Mouse (Mus musculus) spleen, adult 2 months (tissue): ENCODE measurements at regions not wholly inside any gene's neighbourhood (a gene's known extent, or its start where the extent isn't known, plus 50 kb on each side); places are given as distances from the start of the nearest gene placed in this dataset.

Experiments used
- CTCF ChIP-seq: fragments of 200-500 bp; IDR thresholded peaks from 2 replicates; pipeline ENCODE4 v1.5.1; 2011; ENCODE audit warnings: mild to moderate bottlenecking, inconsistent platforms; ENCODE audit not compliant: insufficient read depth, insufficient read length, insufficient replicate concordance; ENCODE audit errors: extremely low read depth
- POLR2A ChIP-seq: fragments of 200-500 bp; IDR thresholded peaks from 2 replicates; pipeline ENCODE4 v1.6.1; 2011; ENCODE audit warnings: low read depth, low read length, inconsistent platforms

DNA sequence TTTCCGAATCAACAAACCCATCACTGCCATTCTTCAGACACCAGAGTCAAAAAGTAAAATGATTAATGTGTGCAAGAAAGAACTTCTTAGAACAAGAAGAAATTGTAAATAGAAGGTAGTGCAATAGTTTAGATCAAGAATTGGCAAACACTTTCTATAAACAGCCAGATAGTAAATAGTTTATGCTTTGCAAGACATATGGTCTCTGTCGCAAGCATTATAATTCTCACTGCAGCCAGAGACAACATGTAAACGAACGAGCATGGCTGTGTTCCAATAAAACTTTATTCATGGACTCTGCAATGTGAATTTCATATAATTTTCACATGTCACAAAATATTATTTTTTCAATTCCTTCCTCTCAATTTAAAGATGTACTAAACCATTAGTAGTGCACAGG, 180.8 kb upstream of the Gdnf start:
- TF ChIP-seq CTCF (no peak), POLR2A (no peak)
